Mouse (Mus musculus) E14TG2a.4 (cell line): Measurements from ENCODE around the gene Ccdc177.

Experiments used
- CTCF ChIP-seq: conservative IDR thresholded peaks from 2 replicates; pipeline ENCODE4 v1.5.1; 2014; ENCODE audit warnings: low read length
- NANOG ChIP-seq: IDR thresholded peaks from 2 replicates; pipeline ENCODE4 v1.6.1; 2014; ENCODE audit warnings: borderline replicate concordance, low read length, mixed read lengths

DNA sequence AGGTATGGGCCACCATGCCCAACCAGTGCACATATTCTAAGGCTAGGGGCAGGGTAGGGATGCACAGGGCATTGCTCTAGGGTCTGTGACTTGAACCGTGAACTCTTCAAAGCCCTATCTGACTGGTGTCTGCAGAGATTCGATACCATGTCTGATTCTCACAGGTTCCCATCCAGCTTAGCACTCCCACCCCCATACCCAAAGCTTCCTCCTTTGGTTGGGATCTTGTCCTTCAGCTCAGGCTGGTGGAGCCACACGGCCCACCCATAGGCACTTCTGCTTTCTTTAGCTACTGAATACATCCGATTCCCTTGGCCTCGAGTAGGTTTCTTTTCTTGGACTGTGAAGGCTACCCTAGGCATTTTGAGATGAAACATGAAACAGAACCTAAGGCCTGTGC is 24.5 kb upstream of the Ccdc177 start:
- TF ChIP-seq CTCF (no peak), NANOG (no peak)
